Mouse (Mus musculus): ENCODE measurements at regions not wholly inside any gene's neighbourhood (a gene's known extent, or its start where the extent isn't known, plus 50 kb on each side); places are given as distances from the start of the nearest gene placed in this dataset.

DNA sequence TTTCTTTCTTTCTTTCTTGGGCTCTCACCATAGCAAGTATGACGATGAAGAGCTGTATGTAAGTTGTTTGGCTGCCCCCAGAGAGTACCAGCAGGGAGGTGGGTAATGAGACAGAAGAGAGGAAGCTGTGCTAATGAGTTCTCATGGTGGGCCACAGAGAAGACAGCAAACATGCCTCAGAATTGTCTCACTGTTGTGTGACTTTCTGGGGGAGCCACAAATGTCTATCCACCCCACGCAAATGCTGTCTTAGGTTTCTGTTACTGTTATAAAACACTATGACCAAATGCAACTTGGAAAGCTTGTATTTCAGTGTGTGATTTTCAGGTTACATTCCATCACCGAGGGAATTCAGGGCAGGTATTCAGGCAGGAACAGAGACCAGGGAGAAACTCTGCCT is 131.0 kb downstream of the Rsl24d1 start:
- Histone ChIP-seq H3K27ac (ENCODE audit: low read length) (no peak overlapping the region), H3K9me3 (replicated peaks; ENCODE audit: control insufficient read depth, low read length) (no peaks in the 10 kb centered on the region), H3K36me3 (ENCODE audit: control insufficient read depth, insufficient read depth, low read length) (no peaks in the 10 kb centered on the region), H3K9ac (ENCODE audit: low read length) (no peak overlapping the region), H3K4me3 (replicated peaks; ENCODE audit: low read length) (no peak overlapping the region), H3K4me2 (ENCODE audit: low read depth, low read length) (no peak overlapping the region), H3K27me3 (ENCODE audit: control insufficient read depth, insufficient read depth, low read length) (no peaks in the 10 kb centered on the region), H3K4me1 (ENCODE audit: control insufficient read depth, insufficient read depth, low read length) (no peaks in the 10 kb centered on the region)
- WGBS = 74% methylated on average over 3 of the region's 3 CpGs
- no peak for ATAC-seq (ENCODE audit: insufficient read depth, low FRiP score)

DNA sequence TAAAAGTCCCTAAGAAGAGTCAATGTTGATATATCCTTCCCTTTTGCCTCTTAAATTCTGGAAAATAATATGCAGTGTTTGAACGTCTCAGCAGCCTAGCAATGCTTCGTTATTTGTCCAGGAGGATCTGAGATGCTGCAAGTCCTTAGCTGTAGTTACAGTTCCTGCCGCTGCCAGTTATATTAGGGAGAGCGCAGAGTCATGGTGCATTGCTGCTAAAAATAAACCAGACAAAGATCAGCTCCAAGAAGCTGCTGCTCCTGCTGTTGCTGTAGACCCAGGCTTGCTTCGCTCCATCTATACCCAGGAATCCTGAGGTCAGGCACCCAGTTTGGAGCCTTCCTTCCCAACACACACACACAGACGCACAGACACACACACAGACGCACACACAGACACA is 132.3 kb downstream of the Rsl24d1 start:
- Histone ChIP-seq H3K4me2 (ENCODE audit: low read depth, low read length) (no peak overlapping the region), H3K4me1 (ENCODE audit: control insufficient read depth, insufficient read depth, low read length) (no peaks in the 10 kb centered on the region), H3K9me3 (replicated peaks; ENCODE audit: control insufficient read depth, low read length) (no peaks in the 10 kb centered on the region), H3K27me3 (ENCODE audit: control insufficient read depth, insufficient read depth, low read length) (no peaks in the 10 kb centered on the region), H3K36me3 (ENCODE audit: control insufficient read depth, insufficient read depth, low read length) (no peaks in the 10 kb centered on the region), H3K4me3 (replicated peaks; ENCODE audit: low read length) (no peak overlapping the region), H3K9ac (ENCODE audit: low read length) (no peak overlapping the region), H3K27ac (ENCODE audit: low read length) (no peak overlapping the region)
- 59% methylated on average over 7 of the region's 7 CpGs for WGBS
- no peak for ATAC-seq (ENCODE audit: insufficient read depth, low FRiP score)

DNA sequence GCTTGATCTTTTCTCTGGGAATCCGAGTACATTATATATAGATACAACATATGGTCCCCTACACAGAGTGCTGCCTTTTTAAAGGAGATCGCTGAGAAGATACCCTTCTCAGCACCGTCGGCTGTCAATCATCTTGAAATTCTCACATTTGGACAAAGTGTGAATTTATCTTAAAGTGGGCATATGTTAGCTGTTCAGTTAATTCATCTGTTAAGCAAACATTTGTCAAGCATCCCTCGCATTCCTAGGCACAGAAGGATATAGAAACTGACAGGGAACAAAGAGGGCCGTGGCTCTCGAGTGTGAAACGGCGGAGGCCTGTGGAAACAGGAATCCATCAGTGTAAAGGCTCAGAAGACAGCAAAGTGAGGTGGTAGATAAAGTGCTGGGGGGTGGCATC is 144.9 kb downstream of the Rsl24d1 start:
- Histone ChIP-seq H3K9me3 (replicated peaks; ENCODE audit: control insufficient read depth, low read length) (no peaks in the 10 kb centered on the region), H3K27ac (ENCODE audit: low read length) (no peak overlapping the region), H3K4me2 (ENCODE audit: low read depth, low read length) (no peak overlapping the region), H3K4me3 (replicated peaks; ENCODE audit: low read length) (no peak overlapping the region), H3K27me3 (ENCODE audit: control insufficient read depth, insufficient read depth, low read length) (no peaks in the 10 kb centered on the region), H3K4me1 (ENCODE audit: control insufficient read depth, insufficient read depth, low read length) (no peaks in the 10 kb centered on the region), H3K36me3 (ENCODE audit: control insufficient read depth, insufficient read depth, low read length) (no peaks in the 10 kb centered on the region), H3K9ac (ENCODE audit: low read length) (no peak overlapping the region)
- 53% methylated on average over 9 of the region's 9 CpGs for WGBS
- no peak for ATAC-seq (ENCODE audit: insufficient read depth, low FRiP score)

DNA sequence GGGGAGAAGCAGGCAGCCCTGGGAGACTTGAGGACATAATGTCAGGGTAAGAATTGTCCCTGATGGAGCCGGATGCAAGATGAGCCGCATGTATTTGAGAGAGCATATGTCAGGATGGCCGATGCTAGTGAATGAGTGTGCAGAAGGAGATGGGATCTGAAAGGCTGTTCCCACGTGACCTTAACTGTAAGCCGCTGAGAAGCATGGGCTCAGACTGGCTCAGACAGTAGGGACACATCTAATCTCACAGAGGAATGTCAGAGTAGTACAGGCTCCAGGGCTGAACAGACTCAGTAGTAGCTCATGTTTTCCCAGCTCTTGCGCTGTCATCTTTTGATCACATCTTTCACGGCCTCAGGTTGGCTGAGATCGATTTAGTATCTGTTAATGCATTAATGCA is 145.4 kb downstream of the Rsl24d1 start:
- H3K27ac ChIP-seq (ENCODE audit: low read length) = no peak overlapping the region
- no peak overlapping the region for H3K9ac ChIP-seq (ENCODE audit: low read length)
- H3K9me3 ChIP-seq (replicated peaks; ENCODE audit: control insufficient read depth, low read length) = no peaks in the 10 kb centered on the region
- H3K4me2 ChIP-seq (ENCODE audit: low read depth, low read length) = no peak overlapping the region
- WGBS = 84% methylated on average over 8 of the region's 8 CpGs
- no peaks in the 10 kb centered on the region for H3K27me3 ChIP-seq (ENCODE audit: control insufficient read depth, insufficient read depth, low read length)
- no peaks in the 10 kb centered on the region for H3K36me3 ChIP-seq (ENCODE audit: control insufficient read depth, insufficient read depth, low read length)
- ATAC-seq (ENCODE audit: insufficient read depth, low FRiP score) = no peak
- no peak overlapping the region for H3K4me3 ChIP-seq (replicated peaks; ENCODE audit: low read length)
- H3K4me1 ChIP-seq (ENCODE audit: control insufficient read depth, insufficient read depth, low read length) = no peaks in the 10 kb centered on the region

DNA sequence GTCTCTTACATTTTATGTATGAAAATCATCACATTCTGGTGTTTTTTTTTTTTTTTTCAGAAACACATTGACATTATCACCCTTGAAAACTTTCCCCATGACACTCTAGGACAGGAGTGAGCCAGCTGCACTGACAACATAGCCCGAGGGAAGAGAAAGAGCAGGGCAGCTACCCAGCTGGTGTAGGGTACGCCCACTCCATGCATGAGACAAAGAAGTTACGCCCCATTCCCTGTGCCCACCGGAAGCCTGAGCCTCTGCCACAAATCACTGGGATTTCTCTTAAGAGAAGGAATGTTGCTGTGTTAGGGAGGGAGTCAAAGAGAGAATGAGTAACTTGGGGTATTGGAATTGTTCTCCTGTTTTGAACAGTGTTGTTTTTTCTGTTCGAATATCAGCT is 149.5 kb downstream of the Rsl24d1 start:
- H3K9me3 ChIP-seq (replicated peaks; ENCODE audit: control insufficient read depth, low read length) = no peaks in the 10 kb centered on the region
- H3K9ac ChIP-seq (ENCODE audit: low read length) = no peak overlapping the region
- H3K4me2 ChIP-seq (ENCODE audit: low read depth, low read length) = no peak overlapping the region
- 66% methylated on average over 5 of the region's 5 CpGs for WGBS
- no peak overlapping the region for H3K27ac ChIP-seq (ENCODE audit: low read length)
- H3K4me3 ChIP-seq (replicated peaks; ENCODE audit: low read length) = no peak overlapping the region
- no peaks in the 10 kb centered on the region for H3K4me1 ChIP-seq (ENCODE audit: control insufficient read depth, insufficient read depth, low read length)
- no peak for ATAC-seq (ENCODE audit: insufficient read depth, low FRiP score)
- H3K36me3 ChIP-seq (ENCODE audit: control insufficient read depth, insufficient read depth, low read length) = no peaks in the 10 kb centered on the region
- no peaks in the 10 kb centered on the region for H3K27me3 ChIP-seq (ENCODE audit: control insufficient read depth, insufficient read depth, low read length)

DNA sequence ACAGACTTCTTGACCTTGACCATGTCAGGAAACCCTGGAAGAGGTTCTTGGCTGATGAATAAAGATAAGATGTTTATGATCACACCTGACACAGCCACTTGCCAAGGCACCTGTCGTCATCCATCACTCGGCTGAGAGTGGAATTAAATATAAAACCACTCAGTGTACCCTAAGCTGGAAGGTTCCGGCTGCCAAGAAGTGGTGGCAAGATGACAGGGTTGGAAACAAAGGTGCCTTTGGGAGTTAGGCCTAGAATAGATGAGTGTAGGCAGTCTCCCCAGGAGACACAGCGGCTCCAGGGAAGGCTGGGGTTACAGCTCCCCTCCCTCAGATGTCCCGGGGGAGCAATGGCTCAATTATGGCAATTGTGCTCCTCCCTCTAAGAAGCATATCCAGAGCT is 157.0 kb downstream of the Rsl24d1 start:
- Histone ChIP-seq H3K9me3 (replicated peaks; ENCODE audit: control insufficient read depth, low read length) (no peaks in the 10 kb centered on the region), H3K4me3 (replicated peaks; ENCODE audit: low read length) (no peak overlapping the region), H3K4me1 (ENCODE audit: control insufficient read depth, insufficient read depth, low read length) (no peaks in the 10 kb centered on the region), H3K36me3 (ENCODE audit: control insufficient read depth, insufficient read depth, low read length) (no peaks in the 10 kb centered on the region), H3K27me3 (ENCODE audit: control insufficient read depth, insufficient read depth, low read length) (no peaks in the 10 kb centered on the region), H3K27ac (ENCODE audit: low read length) (no peak overlapping the region), H3K4me2 (ENCODE audit: low read depth, low read length) (no peak overlapping the region), H3K9ac (ENCODE audit: low read length) (no peak overlapping the region)
- 78% methylated on average over 5 of the region's 5 CpGs for WGBS
- ATAC-seq (ENCODE audit: insufficient read depth, low FRiP score) = no peak

DNA sequence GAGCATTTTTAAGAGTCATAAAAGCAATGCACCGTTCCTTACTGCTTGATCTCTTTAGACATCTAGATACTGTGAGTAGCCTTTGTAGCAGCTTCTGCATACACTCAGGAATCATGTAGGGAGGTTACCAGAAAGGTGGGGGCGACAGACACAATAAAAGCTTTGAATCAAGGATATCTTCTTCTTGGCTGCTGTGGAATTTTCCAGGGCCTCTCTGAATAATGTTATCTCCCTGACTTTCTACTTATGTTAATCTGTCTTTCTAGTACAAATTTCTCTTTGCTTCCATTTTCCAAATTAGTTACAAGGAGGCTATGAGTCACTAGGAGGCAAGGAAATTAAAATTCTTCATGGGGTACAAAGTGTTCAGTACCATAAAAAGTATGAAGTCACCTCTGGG is 159.4 kb downstream of the Rsl24d1 start:
- ATAC-seq (ENCODE audit: insufficient read depth, low FRiP score) = no peak
- WGBS = 74% methylated on average over 2 of the region's 2 CpGs

DNA sequence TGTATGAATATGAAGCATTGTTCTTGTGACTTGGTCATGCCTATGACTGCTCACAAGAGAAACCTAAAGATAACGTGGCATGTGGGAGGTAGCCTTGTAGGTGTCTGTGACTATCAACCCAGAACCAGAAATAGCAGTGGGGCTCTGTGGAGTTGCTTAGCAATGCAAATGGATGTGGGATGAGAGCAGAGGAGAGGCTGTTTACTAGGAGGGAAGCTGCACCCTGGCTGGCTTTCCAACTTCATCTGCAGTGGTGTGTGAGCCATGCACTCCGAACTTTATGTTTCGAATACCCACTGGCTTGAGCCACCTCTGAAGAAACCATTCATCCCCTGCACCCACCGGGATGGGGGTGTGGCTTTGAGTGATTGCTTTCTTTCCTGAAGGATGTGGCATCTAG is 160.5 kb downstream of the Rsl24d1 start:
- H3K4me2 ChIP-seq (ENCODE audit: low read depth, low read length) = no peak overlapping the region
- 70% methylated on average over 4 of the region's 4 CpGs for WGBS
- ATAC-seq (ENCODE audit: insufficient read depth, low FRiP score) = no peak

More for the DNA sequence above, 159.4 kb downstream of the Rsl24d1 start:
- Histone ChIP-seq H3K27ac (ENCODE audit: low read length) (no peak overlapping the region), H3K4me3 (replicated peaks; ENCODE audit: low read length) (no peak overlapping the region), H3K36me3 (ENCODE audit: control insufficient read depth, insufficient read depth, low read length) (no peaks in the 10 kb centered on the region), H3K4me1 (ENCODE audit: control insufficient read depth, insufficient read depth, low read length) (no peaks in the 10 kb centered on the region), H3K9me3 (replicated peaks; ENCODE audit: control insufficient read depth, low read length) (no peaks in the 10 kb centered on the region), H3K27me3 (ENCODE audit: control insufficient read depth, insufficient read depth, low read length) (no peaks in the 10 kb centered on the region), H3K4me2 (ENCODE audit: low read depth, low read length) (no peak overlapping the region), H3K9ac (ENCODE audit: low read length) (no peak overlapping the region)

DNA sequence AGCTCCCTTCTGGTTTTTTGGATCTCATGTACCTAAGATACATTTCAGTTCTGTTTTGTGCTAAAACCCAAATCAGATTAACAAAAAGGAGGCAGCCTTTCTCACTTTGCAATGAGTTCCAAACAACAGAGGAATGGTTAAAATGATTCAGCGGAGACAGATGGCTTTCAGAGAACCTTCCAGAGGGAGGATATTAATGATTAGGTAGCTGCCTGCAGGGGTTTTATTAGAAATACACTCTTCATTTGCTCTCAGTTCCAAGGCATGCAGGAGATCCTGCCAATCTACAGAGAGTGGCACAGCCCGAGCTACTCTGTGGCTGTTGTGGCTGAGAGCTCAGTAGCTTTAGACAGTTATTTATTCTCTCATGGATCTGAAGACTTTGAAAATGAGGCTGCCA is 162.4 kb downstream of the Rsl24d1 start:
- H3K27me3 ChIP-seq (ENCODE audit: control insufficient read depth, insufficient read depth, low read length) = no peaks in the 10 kb centered on the region
- H3K9me3 ChIP-seq (replicated peaks; ENCODE audit: control insufficient read depth, low read length) = no peaks in the 10 kb centered on the region
- H3K36me3 ChIP-seq (ENCODE audit: control insufficient read depth, insufficient read depth, low read length) = no peaks in the 10 kb centered on the region
- no peak overlapping the region for H3K9ac ChIP-seq (ENCODE audit: low read length)
- H3K4me2 ChIP-seq (ENCODE audit: low read depth, low read length) = no peak overlapping the region
- no peak for ATAC-seq (ENCODE audit: insufficient read depth, low FRiP score)
- 71% methylated on average over 2 of the region's 2 CpGs for WGBS
- no peak overlapping the region for H3K27ac ChIP-seq (ENCODE audit: low read length)
- no peak overlapping the region for H3K4me3 ChIP-seq (replicated peaks; ENCODE audit: low read length)
- no peaks in the 10 kb centered on the region for H3K4me1 ChIP-seq (ENCODE audit: control insufficient read depth, insufficient read depth, low read length)

More for the DNA sequence above, 160.5 kb downstream of the Rsl24d1 start:
- Histone ChIP-seq H3K9ac (ENCODE audit: low read length) (no peak overlapping the region), H3K4me1 (ENCODE audit: control insufficient read depth, insufficient read depth, low read length) (no peaks in the 10 kb centered on the region), H3K27me3 (ENCODE audit: control insufficient read depth, insufficient read depth, low read length) (no peaks in the 10 kb centered on the region), H3K9me3 (replicated peaks; ENCODE audit: control insufficient read depth, low read length) (no peaks in the 10 kb centered on the region), H3K36me3 (ENCODE audit: control insufficient read depth, insufficient read depth, low read length) (no peaks in the 10 kb centered on the region), H3K27ac (ENCODE audit: low read length) (no peak overlapping the region), H3K4me3 (replicated peaks; ENCODE audit: low read length) (no peak overlapping the region)

DNA sequence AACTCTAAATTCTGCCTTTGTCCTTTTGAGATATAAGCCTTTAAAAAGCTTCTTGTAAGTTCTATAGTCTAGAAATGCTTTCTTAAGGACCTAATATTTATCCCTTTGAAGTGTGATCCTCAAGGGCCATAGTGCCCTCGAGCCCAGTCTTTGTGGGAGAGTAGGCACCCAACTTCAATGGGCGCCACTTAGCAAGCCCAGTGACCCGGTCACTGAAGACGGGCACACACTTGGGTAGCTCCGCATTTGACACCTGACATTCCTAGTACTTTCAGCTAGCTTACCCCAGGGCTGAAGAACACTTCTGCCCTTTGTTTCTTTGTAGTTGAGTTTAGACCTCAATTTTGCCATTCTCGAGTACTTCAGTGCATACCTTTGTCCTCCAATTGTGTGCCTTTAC is 182.1 kb downstream of the Rsl24d1 start:
- no peak for ATAC-seq (ENCODE audit: insufficient read depth, low FRiP score)
- no peak overlapping the region for H3K27ac ChIP-seq (ENCODE audit: low read length)
- 82% methylated on average over 6 of the region's 6 CpGs for WGBS

More for the DNA sequence above, 182.1 kb downstream of the Rsl24d1 start:
- Histone ChIP-seq H3K36me3 (ENCODE audit: control insufficient read depth, insufficient read depth, low read length) (no peaks in the 10 kb centered on the region), H3K27me3 (ENCODE audit: control insufficient read depth, insufficient read depth, low read length) (no peaks in the 10 kb centered on the region), H3K4me3 (replicated peaks; ENCODE audit: low read length) (no peak overlapping the region), H3K4me1 (ENCODE audit: control insufficient read depth, insufficient read depth, low read length) (no peaks in the 10 kb centered on the region), H3K9me3 (replicated peaks; ENCODE audit: control insufficient read depth, low read length) (no peaks in the 10 kb centered on the region), H3K9ac (ENCODE audit: low read length) (no peak overlapping the region), H3K4me2 (ENCODE audit: low read depth, low read length) (no peak overlapping the region)
